In the genomic region with DNA sequence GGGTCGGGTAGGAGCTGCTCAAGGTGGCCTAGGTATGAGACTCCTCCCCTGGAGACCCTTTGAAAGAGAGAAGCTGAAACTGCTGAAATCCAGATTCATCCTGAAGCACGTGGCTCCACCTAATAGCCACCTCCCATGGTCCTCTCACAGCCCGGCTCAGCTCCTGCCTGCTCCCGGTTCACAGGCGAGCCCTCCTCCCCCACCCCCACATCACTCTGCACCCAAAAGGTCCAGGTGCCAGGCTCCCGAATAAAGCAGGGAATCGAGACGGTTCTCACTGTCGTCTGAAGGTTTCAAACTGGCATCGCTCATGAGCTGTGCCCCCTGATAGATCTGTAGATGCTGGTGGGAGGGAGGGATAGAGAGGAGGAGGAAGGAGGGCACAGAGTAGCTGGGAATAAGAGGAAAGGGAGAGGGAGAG, we compare ENCODE assay signal across 7 mouse cellular contexts. TPM values are rescaled to one million over a fixed set of nuclear protein-coding genes. Genes with fewer than 3 reads are reported as not detected.
DNase-seq lines count a peak whose midpoint lies in the region; ATAC-seq and TF ChIP-seq lines count a peak whose summit lies in the region.

No protein-coding gene starts in this region.

- H3K9ac ChIP-seq in lung, embryonic 16.5 days (ENCODE audit: low read length): peak overlapping the region; percentile 31
- H3K9ac ChIP-seq in embryonic facial prominence, embryonic 11.5 days (replicated peaks; ENCODE audit: low read length): peak overlapping the region; percentile 4; the same call in 1 of the 2 replicates
- peak overlapping the region; percentile 20; the same call in 1 of the 2 replicates for H3K9ac ChIP-seq in intestine, embryonic 15.5 days

- H3K4me2 ChIP-seq in lung, embryonic 16.5 days (ENCODE audit: low read depth, low read length): peak overlapping the region; percentile 51
- H3K4me2 ChIP-seq in embryonic facial prominence, embryonic 11.5 days (ENCODE audit: low read depth, low read length): peak overlapping the region; percentile 27
- peak overlapping the region; percentile 63 for H3K4me2 ChIP-seq in intestine, embryonic 15.5 days (replicated peaks)

- 0 out of 2 replicates have a peak, but pooled peaks have one; percentile 3 for TF ChIP-seq CTCF in olfactory bulb, adult 2 months (IDR thresholded peaks at IDR 0.05; ENCODE audit: insufficient read depth, low read depth, low read length)

- H3K27me3 ChIP-seq in lung, embryonic 16.5 days (ENCODE audit: control insufficient read depth, insufficient read depth, low read depth, low read length): no peaks in the 10 kb centered on the region
- H3K27me3 ChIP-seq in embryonic facial prominence, embryonic 11.5 days (ENCODE audit: control insufficient read depth, insufficient read depth, low read length): no peaks in the 10 kb centered on the region
- no peaks in the 10 kb centered on the region for H3K27me3 ChIP-seq in intestine, embryonic 15.5 days (replicated peaks)

- DNase-seq in lung, postnatal 25 days (ENCODE audit: low spot score): no peak
- DNase-seq in embryonic facial prominence, embryonic 11.5 days (ENCODE audit: low spot score): no peak
- DNase-seq in frontal cortex, postnatal 25 days (ENCODE audit: low spot score in 2 of 2): no peak
- no peak for DNase-seq in thymus, postnatal 0 days (ENCODE audit: low spot score)

- no peaks in the 10 kb centered on the region for H3K4me1 ChIP-seq in lung, embryonic 16.5 days (replicated peaks; ENCODE audit: control insufficient read depth, insufficient read depth, low read length)
- H3K4me1 ChIP-seq in embryonic facial prominence, embryonic 11.5 days (ENCODE audit: control insufficient read depth, insufficient read depth, low read length): no peaks in the 10 kb centered on the region
- H3K4me1 ChIP-seq in intestine, embryonic 15.5 days (replicated peaks): 0 out of 2 replicates have a peak, but pooled peaks cover 8% of the 10 kb centered on the region
- peaks cover 11% of the 10 kb centered on the region for H3K4me1 ChIP-seq in olfactory bulb, adult 2 months (ENCODE audit: control insufficient read depth, insufficient read depth, low read length)

- WGBS in lung, embryonic 16.5 days: 2% methylated on average over 10 of the region's 10 CpGs
- 6% methylated on average over 10 of the region's 10 CpGs for WGBS in embryonic facial prominence, embryonic 11.5 days
- 3% methylated on average over 10 of the region's 10 CpGs for WGBS in intestine, embryonic 15.5 days
- 0% methylated on average over 10 of the region's 10 CpGs for WGBS in olfactory bulb, adult 2 months

- H3K27ac ChIP-seq in lung, embryonic 16.5 days (ENCODE audit: low read length): no peak overlapping the region
- no peak overlapping the region for H3K27ac ChIP-seq in embryonic facial prominence, embryonic 11.5 days (replicated peaks; ENCODE audit: low read depth, low read length)
- 0 out of 2 replicates have a peak overlapping the region, but pooled peaks have one; percentile 32 for H3K27ac ChIP-seq in intestine, embryonic 15.5 days
- no peak overlapping the region for H3K27ac ChIP-seq in olfactory bulb, adult 2 months (ENCODE audit: insufficient read depth, low read depth, low read length)

- peak; percentile 44 for ATAC-seq in lung, embryonic 16.5 days (ENCODE audit: low read depth)
- peak; percentile 54 for ATAC-seq in embryonic facial prominence, embryonic 11.5 days (replicated peaks; ENCODE audit: insufficient number of reproducible peaks, low FRiP score, low TSS enrichment, low read depth)
- peak; percentile 54 for ATAC-seq in intestine, embryonic 15.5 days

- no peaks in the 10 kb centered on the region for H3K36me3 ChIP-seq in lung, embryonic 16.5 days (ENCODE audit: control insufficient read depth, insufficient read depth, low read length)
- no peaks in the 10 kb centered on the region for H3K36me3 ChIP-seq in embryonic facial prominence, embryonic 11.5 days (replicated peaks; ENCODE audit: control insufficient read depth, insufficient read depth, low read depth, low read length)
- H3K36me3 ChIP-seq in intestine, embryonic 15.5 days: no peaks in the 10 kb centered on the region

- no peaks in the 10 kb centered on the region for H3K9me3 ChIP-seq in lung, embryonic 16.5 days (ENCODE audit: control insufficient read depth, low read length)
- no peaks in the 10 kb centered on the region for H3K9me3 ChIP-seq in embryonic facial prominence, embryonic 11.5 days (replicated peaks; ENCODE audit: control insufficient read depth, low read length)
- no peaks in the 10 kb centered on the region for H3K9me3 ChIP-seq in intestine, embryonic 15.5 days

- TF ChIP-seq POLR2A in olfactory bulb, adult 2 months (IDR thresholded peaks at IDR 0.05; ENCODE audit: insufficient read depth, low read depth, low read length): no peak

- peak overlapping the region; percentile 30 for H3K4me3 ChIP-seq in lung, embryonic 16.5 days (ENCODE audit: low read length)
- peak overlapping the region; percentile 20 for H3K4me3 ChIP-seq in embryonic facial prominence, embryonic 11.5 days (ENCODE audit: low read depth, low read length)
- H3K4me3 ChIP-seq in intestine, embryonic 15.5 days (replicated peaks): peak overlapping the region; percentile 21
- peak overlapping the region; percentile 45 for H3K4me3 ChIP-seq in olfactory bulb, adult 2 months (ENCODE audit: insufficient read depth, low read depth, low read length)

RNA-seq across cellular contexts. Expression of gene Rita1, which starts 7.1 kb away (rescaled TPM):
- 13.8 and 14.0 TPM in 2 replicates for polyA plus RNA-seq in lung, embryonic 16.5 days (2015; fragmentation: Nextera tagmentation; extraction: Ambion mirVana)
- 8.3 and 8.8 TPM in 2 replicates for polyA plus RNA-seq in embryonic facial prominence, embryonic 11.5 days (2014; fragmentation: Nextera tagmentation; extraction: Ambion mirVana)
- polyA plus RNA-seq in intestine, embryonic 15.5 days (2015; fragmentation: Nextera tagmentation; extraction: Ambion mirVana): 10.6 and 11.4 TPM in 2 replicates
- not detected in 2 replicates for polyA plus RNA-seq in olfactory bulb, adult 2 months (2012; ENCODE audit: insufficient read depth, insufficient read length, low replicate concordance, missing spikeins)
- polyA plus RNA-seq in thymus, postnatal 0 days (2015; fragmentation: Nextera tagmentation; extraction: Ambion mirVana): 10.7 TPM in 2 replicates

RNA-seq across cellular contexts. Expression of gene Ddx54, which starts 7.3 kb away (rescaled TPM):
- 36.8 and 37.8 TPM in 2 replicates for polyA plus RNA-seq in lung, embryonic 16.5 days (2015; fragmentation: Nextera tagmentation; extraction: Ambion mirVana)
- 28.9 and 29.7 TPM in 2 replicates for polyA plus RNA-seq in embryonic facial prominence, embryonic 11.5 days (2014; fragmentation: Nextera tagmentation; extraction: Ambion mirVana)
- 47.5 and 49.3 TPM in 2 replicates for polyA plus RNA-seq in intestine, embryonic 15.5 days (2015; fragmentation: Nextera tagmentation; extraction: Ambion mirVana)
- not detected in 2 replicates for polyA plus RNA-seq in olfactory bulb, adult 2 months (2012; ENCODE audit: insufficient read depth, insufficient read length, low replicate concordance, missing spikeins)
- 106 and 108 TPM in 2 replicates for polyA plus RNA-seq in thymus, postnatal 0 days (2015; fragmentation: Nextera tagmentation; extraction: Ambion mirVana)

RNA-seq across cellular contexts. Expression of gene Iqcd, which starts 16.4 kb away (rescaled TPM):
- 1.2 and 1.9 TPM in 2 replicates for polyA plus RNA-seq in lung, embryonic 16.5 days (2015; fragmentation: Nextera tagmentation; extraction: Ambion mirVana)
- polyA plus RNA-seq in embryonic facial prominence, embryonic 11.5 days (2014; fragmentation: Nextera tagmentation; extraction: Ambion mirVana): 0.31 and 0.55 TPM in 2 replicates
- polyA plus RNA-seq in intestine, embryonic 15.5 days (2015; fragmentation: Nextera tagmentation; extraction: Ambion mirVana): 0.28 and 0.40 TPM in 2 replicates
- polyA plus RNA-seq in olfactory bulb, adult 2 months (2012; ENCODE audit: insufficient read depth, insufficient read length, low replicate concordance, missing spikeins): not detected in 2 replicates
- 1.5 and 1.7 TPM in 2 replicates for polyA plus RNA-seq in thymus, postnatal 0 days (2015; fragmentation: Nextera tagmentation; extraction: Ambion mirVana)

RNA-seq across cellular contexts. Expression of gene Tpcn1, which starts 16.8 kb away (rescaled TPM):
- polyA plus RNA-seq in lung, embryonic 16.5 days (2015; fragmentation: Nextera tagmentation; extraction: Ambion mirVana): 17.8 and 18.0 TPM in 2 replicates
- 9.6 and 11.2 TPM in 2 replicates for polyA plus RNA-seq in embryonic facial prominence, embryonic 11.5 days (2014; fragmentation: Nextera tagmentation; extraction: Ambion mirVana)
- polyA plus RNA-seq in intestine, embryonic 15.5 days (2015; fragmentation: Nextera tagmentation; extraction: Ambion mirVana): 25.3 and 26.8 TPM in 2 replicates
- not detected in 2 replicates for polyA plus RNA-seq in olfactory bulb, adult 2 months (2012; ENCODE audit: insufficient read depth, insufficient read length, low replicate concordance, missing spikeins)
- 33.3 and 48.6 TPM in 2 replicates for polyA plus RNA-seq in thymus, postnatal 0 days (2015; fragmentation: Nextera tagmentation; extraction: Ambion mirVana)

RNA-seq across cellular contexts. Expression of gene Cfap73, which starts 28.8 kb away (rescaled TPM):
- polyA plus RNA-seq in lung, embryonic 16.5 days (2015; fragmentation: Nextera tagmentation; extraction: Ambion mirVana): 0.94 and 1.5 TPM in 2 replicates
- not detected in 2 replicates for polyA plus RNA-seq in embryonic facial prominence, embryonic 11.5 days (2014; fragmentation: Nextera tagmentation; extraction: Ambion mirVana)
- not detected in 2 replicates for polyA plus RNA-seq in intestine, embryonic 15.5 days (2015; fragmentation: Nextera tagmentation; extraction: Ambion mirVana)
- polyA plus RNA-seq in olfactory bulb, adult 2 months (2012; ENCODE audit: insufficient read depth, insufficient read length, low replicate concordance, missing spikeins): not detected in 2 replicates
- 0.23 and 0.30 TPM in 2 replicates for polyA plus RNA-seq in thymus, postnatal 0 days (2015; fragmentation: Nextera tagmentation; extraction: Ambion mirVana)
